Mouse (Mus musculus): ENCODE measurements around the gene Sppl3.

GRCm38 (mm10) chr5:115009143-115009542, 1.8 kb upstream of the Sppl3 start:
- no peak for TF ChIP-seq CTCF (IDR thresholded peaks at IDR 0.05; ENCODE audit: extremely low read depth, insufficient read depth, insufficient read length, insufficient replicate concordance)
- no peak for TF ChIP-seq POLR2A (IDR thresholded peaks at IDR 0.05; ENCODE audit: low read depth, low read length)
